Mouse (Mus musculus): ENCODE measurements around the gene Mboat2. TPM values are rescaled to one million over a fixed set of nuclear protein-coding genes. Genes with fewer than 3 reads are reported as not detected.

Gene Mboat2
- total and polyA plus RNA-seq, 3 experiments = 0.39 to 4.0 (median 0.76) TPM

- no peak overlapping the region for H3K9ac ChIP-seq (ENCODE audit: insufficient read depth, low read depth)
- peaks cover 4 to 5% of the 10 kb centered on the region in 2 experiments; a peak in 3 of 4 replicates for H3K4me1 ChIP-seq (ENCODE audit: control insufficient read depth in 1 of 2, insufficient read depth in 2 of 2)
- H3K27ac ChIP-seq (ENCODE audit: insufficient read depth, low read depth) = no peak overlapping the region
- in situ Hi-C loops (cut with MboI; ENCODE audit: low pct_ligation_motif_present, low pct_unique_long_range_greater_than_20kb, low sequenced_read_pairs) (loop anchor here (5.0 to 25.0 kb wide), 3 partner anchors 240 to 465 kb away; partner anchors contain the start of gene Taf1b), dilution Hi-C loops (cut with MboI; ENCODE audit: extremely low pct_ligation_motif_present, extremely low pct_unique_long_range_greater_than_20kb, low sequenced_read_pairs) (no loop called here)
- no peaks in the 10 kb centered on the region for H3K79me2 ChIP-seq (replicated peaks; ENCODE audit: control insufficient read depth, extremely low read depth, insufficient read depth, poor library complexity, severe bottlenecking)
- no peak overlapping the region for H3K4me2 ChIP-seq (ENCODE audit: insufficient read depth, low read depth, poor library complexity, severe bottlenecking)
- DNase-seq (ENCODE audit: extremely low read depth) = peak; percentile 70
- no peaks in the 10 kb centered on the region for H3K36me3 ChIP-seq (replicated peaks in 1 of 2; ENCODE audit: control insufficient read depth in 1 of 2, insufficient read depth in 1 of 2, low read length in 1 of 2)
- TF ChIP-seq ZKSCAN1 (IDR thresholded peaks at IDR 0.05; ENCODE audit: borderline replicate concordance, low read depth, low read length) (no peak), ZC3H11A (IDR thresholded peaks at IDR 0.05; ENCODE audit: low read depth, low read length) (no peak), RCOR1 (conservative IDR thresholded peaks at IDR 0.05; ENCODE audit: low read depth, low read length) (no peak), PAX5 (IDR thresholded peaks at IDR 0.05; ENCODE audit: low read length) (no peak), E2F4 (IDR thresholded peaks at IDR 0.05; ENCODE audit: insufficient replicate concordance, low read depth, low read length) (no peak), ZMIZ1 (IDR thresholded peaks at IDR 0.05; ENCODE audit: low read depth, low read length) (no peak), CHD2 (IDR thresholded peaks at IDR 0.05; ENCODE audit: low read length) (no peak), SMC3 (IDR thresholded peaks at IDR 0.05; ENCODE audit: low read depth, low read length) (peak; percentile 62), MEF2A (IDR thresholded peaks at IDR 0.05; ENCODE audit: borderline replicate concordance, low read depth, low read length) (no peak), USF2 (conservative IDR thresholded peaks at IDR 0.05; ENCODE audit: low read depth, low read length) (no peak), MAX (IDR thresholded peaks at IDR 0.05; ENCODE audit: low read length) (no peak), MAZ (IDR thresholded peaks at IDR 0.05; ENCODE audit: low read depth, low read length) (no peak), UBTF (IDR thresholded peaks at IDR 0.05; ENCODE audit: low read depth, low read length) (no peak), USF1 (IDR thresholded peaks at IDR 0.05; ENCODE audit: low read depth, low read length) (no peak), RAD21 (IDR thresholded peaks at IDR 0.05; ENCODE audit: low read depth, low read length) (peak; percentile 77), CTCF (conservative IDR thresholded peaks at IDR 0.05 in 1 of 2, IDR thresholded peaks at IDR 0.05 in 1 of 2; ENCODE audit: low read depth in 2 of 2, low read length in 2 of 2) (peak; percentile 81 to 86), BHLHE40 (IDR thresholded peaks at IDR 0.05; ENCODE audit: low read depth, low read length) (no peak), IRF4 (IDR thresholded peaks at IDR 0.05; ENCODE audit: low read depth, low read length) (no peak), MXI1 (IDR thresholded peaks at IDR 0.05; ENCODE audit: low read depth, low read length) (no peak), ETS1 (conservative IDR thresholded peaks at IDR 0.05; ENCODE audit: low read depth, low read length) (no peak), KAT2A (IDR thresholded peaks at IDR 0.05; ENCODE audit: insufficient replicate concordance, low read length) (no peak)
- no peaks in the 10 kb centered on the region for H3K9me3 ChIP-seq (replicated peaks; ENCODE audit: low read length)
- H3K27me3 ChIP-seq (replicated peaks) = no peaks in the 10 kb centered on the region
- H3K4me3 ChIP-seq (replicated peaks in 1 of 3; ENCODE audit: low read depth in 2 of 3, low read length in 2 of 3, poor library complexity in 1 of 3) = no peak overlapping the region
Measured at GRCm38 (mm10) chr12:24952147-24952546, 121.5 kb downstream of the Mboat2 start.

GRCm38 (mm10) chr12:24955137-24955536, 124.5 kb downstream of the Mboat2 start:
- H3K9ac ChIP-seq (ENCODE audit: insufficient read depth, low read depth) = no peak overlapping the region
- H3K4me2 ChIP-seq (ENCODE audit: insufficient read depth, low read depth, poor library complexity, severe bottlenecking) = no peak overlapping the region
- H3K79me2 ChIP-seq (replicated peaks; ENCODE audit: control insufficient read depth, extremely low read depth, insufficient read depth, poor library complexity, severe bottlenecking) = no peaks in the 10 kb centered on the region
- no peaks in the 10 kb centered on the region for H3K9me3 ChIP-seq (replicated peaks; ENCODE audit: low read length)
- no peak overlapping the region for H3K27ac ChIP-seq (ENCODE audit: insufficient read depth, low read depth)
- H3K4me1 ChIP-seq (ENCODE audit: control insufficient read depth in 1 of 2, insufficient read depth in 2 of 2) = peaks cover 0 to 3% of the 10 kb centered on the region in 2 experiments; a peak in 1 of 4 replicates
- H3K36me3 ChIP-seq (replicated peaks in 1 of 2; ENCODE audit: control insufficient read depth in 1 of 2, insufficient read depth in 1 of 2, low read length in 1 of 2) = no peaks in the 10 kb centered on the region
- in situ Hi-C loops (cut with MboI; ENCODE audit: low pct_ligation_motif_present, low pct_unique_long_range_greater_than_20kb, low sequenced_read_pairs) (loop anchor here (25.0 kb wide), 2 partner anchors 343 to 468 kb away; partner anchors contain the start of gene Taf1b), dilution Hi-C loops (cut with MboI; ENCODE audit: extremely low pct_ligation_motif_present, extremely low pct_unique_long_range_greater_than_20kb, low sequenced_read_pairs) (no loop called here)
- TF ChIP-seq RAD21 (IDR thresholded peaks at IDR 0.05; ENCODE audit: low read depth, low read length) (no peak), ETS1 (conservative IDR thresholded peaks at IDR 0.05; ENCODE audit: low read depth, low read length) (no peak), MAFK (IDR thresholded peaks at IDR 0.05; ENCODE audit: insufficient replicate concordance, low read length) (no peak), PAX5 (IDR thresholded peaks at IDR 0.05; ENCODE audit: low read length) (no peak), NELFE (IDR thresholded peaks at IDR 0.05; ENCODE audit: low read depth, low read length) (no peak)
- H3K27me3 ChIP-seq (replicated peaks) = no peaks in the 10 kb centered on the region
- no peak for DNase-seq (ENCODE audit: extremely low read depth)
- H3K4me3 ChIP-seq (replicated peaks in 1 of 3; ENCODE audit: low read depth in 2 of 3, low read length in 2 of 3, poor library complexity in 1 of 3) = no peak overlapping the region

Data from CH12.LX (cell line).